Mouse (Mus musculus) lung, postnatal 4 days (tissue): ENCODE results near the gene Otogl.
A peak's percentile ranks its signal among the peaks of the same experiment; 100 is the strongest.

ENCODE experiments used
- DNase-seq, 2 experiments: peaks; one replicate each; pipeline ENCODE4 v3.0.0; 2021

Otogl gene

GRCm38 (mm10) chr10:107912084-107912573 is at the start of gene Otogl:
Gene Otogl (minus strand): TSS chr10:107912134.
- no peak for DNase-seq

GRCm38 (mm10) chr10:107956588-107956987 is 44.7 kb upstream of the Otogl start:
- no peak for DNase-seq

- no peak for DNase-seq
These were observed 42.5 kb upstream of the Otogl start for GRCm38 (mm10) chr10:107954444-107954843.

- DNase-seq = no peak
These were observed 39.7 kb upstream of the Otogl start for GRCm38 (mm10) chr10:107951596-107951995.

DNA sequence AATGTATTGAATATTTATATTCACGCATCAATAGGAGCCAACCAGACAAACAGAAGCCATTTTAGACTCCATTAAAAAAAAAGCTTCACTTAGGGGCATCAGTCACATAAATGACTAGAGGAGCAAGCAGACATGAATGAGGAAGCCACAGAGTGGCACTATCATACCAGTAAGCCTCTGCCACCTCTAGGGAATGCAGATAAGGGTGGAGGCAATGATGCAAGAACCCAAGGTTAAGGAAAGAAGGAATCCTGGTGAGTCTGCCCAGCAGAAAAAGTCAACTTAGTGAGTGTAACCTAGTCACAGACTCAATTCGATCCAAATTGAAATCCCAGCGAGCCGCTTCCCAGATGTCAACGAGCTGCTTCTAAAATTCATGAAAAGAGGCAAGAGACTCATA is 38.0 kb upstream of the Otogl start:
- no peak for DNase-seq

- DNase-seq = no peak
These were observed 36.7 kb upstream of the Otogl start for GRCm38 (mm10) chr10:107948647-107949046.

- DNase-seq = no peak
These were observed 36.1 kb upstream of the Otogl start for GRCm38 (mm10) chr10:107948038-107948437.

DNA sequence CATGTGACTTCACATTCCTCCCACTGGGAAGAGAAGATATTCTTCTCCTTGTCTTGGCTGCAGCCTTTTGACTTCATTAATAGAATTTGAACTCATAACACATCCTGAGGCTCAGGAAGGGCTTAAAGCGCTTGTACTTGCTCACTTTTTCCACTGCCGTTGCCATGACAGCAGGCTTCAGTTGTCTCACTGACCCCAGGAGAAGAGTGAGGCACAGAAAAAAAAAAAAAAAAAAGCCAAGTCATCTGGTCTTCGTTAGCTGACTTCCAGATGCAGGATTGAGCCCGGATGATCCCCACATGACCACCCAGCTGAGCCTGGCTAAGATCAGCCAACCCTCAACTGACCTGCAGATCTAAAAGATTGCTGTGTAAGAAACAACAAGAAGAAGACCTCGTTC is 34.4 kb upstream of the Otogl start:
- DNase-seq = no peak

- no peak for DNase-seq
These were observed 31.9 kb upstream of the Otogl start for GRCm38 (mm10) chr10:107943859-107944258.

- no peak for DNase-seq
These were observed 29.4 kb upstream of the Otogl start for GRCm38 (mm10) chr10:107941188-107941900.

GRCm38 (mm10) chr10:107940302-107940701 is 28.4 kb upstream of the Otogl start:
- no peak for DNase-seq

DNA sequence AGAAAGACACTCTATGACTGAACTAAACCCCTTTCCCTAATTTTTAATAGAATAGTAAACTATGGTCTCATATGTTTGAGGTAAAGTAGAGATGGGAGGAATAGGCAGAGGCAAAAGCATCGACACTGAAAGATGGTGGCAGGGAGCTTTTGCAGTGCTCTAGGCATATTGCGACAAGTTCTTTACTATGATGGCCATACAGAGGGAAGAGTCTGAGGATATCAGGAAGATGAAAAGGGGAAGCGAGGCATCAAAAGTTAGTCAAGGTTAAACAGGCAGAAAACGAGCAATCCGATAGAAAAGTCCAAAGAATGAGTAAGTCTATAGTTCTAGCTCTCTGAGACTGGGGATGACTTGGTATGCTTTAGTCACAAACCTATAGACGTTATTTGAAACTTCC is 27.9 kb upstream of the Otogl start:
- no peak for DNase-seq

- no peak for DNase-seq
These were observed 22.1 kb upstream of the Otogl start for GRCm38 (mm10) chr10:107934055-107934454.

- DNase-seq = no peak
These were observed 21.6 kb upstream of the Otogl start for GRCm38 (mm10) chr10:107933527-107933926.

DNA sequence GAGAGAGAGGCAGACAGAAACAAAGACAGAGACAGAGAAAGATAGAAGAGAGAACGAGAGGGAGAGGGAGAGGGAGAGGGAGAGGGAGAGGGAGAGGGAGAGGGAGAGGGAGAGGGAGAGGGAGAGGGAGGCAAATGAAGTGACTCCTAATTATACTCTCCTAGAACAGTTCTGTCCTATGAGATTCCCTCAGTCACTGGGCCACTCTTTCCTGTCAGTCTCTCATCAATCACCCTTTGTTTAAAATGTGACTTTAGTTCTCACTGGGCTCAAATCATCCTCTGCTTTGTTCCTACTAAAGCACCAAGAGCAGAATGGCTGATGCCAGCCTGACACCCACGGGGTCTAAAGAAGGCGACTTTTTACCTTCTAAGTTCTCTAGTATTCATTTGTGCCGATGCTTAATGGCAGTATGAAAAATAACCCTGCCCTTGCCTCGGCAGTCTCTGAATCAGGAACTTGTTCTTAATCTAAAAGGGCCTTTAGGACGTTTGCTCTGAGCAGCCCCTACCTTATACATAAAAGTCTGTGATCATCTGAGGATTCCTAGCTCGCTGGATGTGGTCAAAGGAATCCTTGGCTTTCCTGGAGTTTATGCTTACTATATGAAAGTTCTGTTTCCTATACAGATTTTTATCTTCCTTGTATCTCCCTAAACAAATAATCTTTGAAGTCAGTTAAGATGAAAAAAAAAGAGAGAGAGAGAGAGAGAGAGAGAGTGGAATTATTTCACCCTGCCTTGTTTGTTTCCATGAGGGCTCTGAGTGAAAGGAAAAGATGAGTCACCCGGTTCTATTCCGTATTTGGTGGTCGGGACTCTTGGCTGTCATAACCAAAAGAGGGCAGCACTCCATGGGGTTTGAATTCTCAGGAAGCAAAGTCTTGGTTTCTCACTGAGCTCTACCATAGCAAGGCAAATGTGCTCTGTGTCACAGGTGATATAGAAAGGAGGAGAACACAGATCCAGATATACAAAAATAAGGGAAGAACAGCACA is 20.2 kb upstream of the Otogl start:
- peak; percentile 59 to 80 for DNase-seq

- peak; percentile 65 to 67 for DNase-seq
These were observed 18.6 kb upstream of the Otogl start for GRCm38 (mm10) chr10:107930471-107931021.

DNA sequence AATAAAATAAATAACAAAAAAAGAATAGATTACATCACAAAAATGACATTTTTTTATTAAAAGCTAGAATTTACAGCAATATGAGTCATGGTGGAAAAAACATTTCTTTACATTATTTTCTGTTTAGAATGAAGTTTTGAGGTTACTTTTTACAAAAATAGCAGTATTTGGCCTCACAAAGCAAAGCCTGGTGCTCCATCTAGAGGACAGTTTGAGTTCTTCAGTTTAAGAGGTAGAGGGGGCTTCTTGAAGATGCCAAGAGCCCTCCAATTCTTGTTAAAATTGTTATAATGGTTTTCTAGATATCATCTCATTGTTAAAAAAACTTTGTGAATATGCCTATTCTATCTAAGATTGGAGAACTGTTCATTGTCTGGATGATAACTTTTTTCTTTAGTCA is 13.4 kb upstream of the Otogl start:
- DNase-seq = no peak

DNA sequence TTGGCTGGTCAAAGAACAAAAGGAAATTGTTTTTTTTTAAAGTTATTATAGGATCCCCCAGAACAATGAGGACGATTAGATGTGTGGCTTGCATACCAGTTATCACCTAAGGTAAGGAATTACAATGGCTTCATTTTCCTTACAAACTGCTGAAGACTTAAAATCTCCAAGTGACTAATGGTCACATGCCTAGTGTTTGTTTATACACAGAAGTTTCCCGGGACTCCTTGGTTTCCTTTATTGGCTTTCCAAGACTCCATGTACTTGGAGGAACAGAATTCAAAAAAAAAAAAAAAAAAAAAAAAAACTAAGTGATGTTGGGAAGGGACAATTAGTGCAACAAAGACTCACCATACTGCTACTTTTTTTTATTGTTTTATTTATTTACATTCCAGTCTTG is 11.9 kb upstream of the Otogl start:
- DNase-seq = no peak

DNA sequence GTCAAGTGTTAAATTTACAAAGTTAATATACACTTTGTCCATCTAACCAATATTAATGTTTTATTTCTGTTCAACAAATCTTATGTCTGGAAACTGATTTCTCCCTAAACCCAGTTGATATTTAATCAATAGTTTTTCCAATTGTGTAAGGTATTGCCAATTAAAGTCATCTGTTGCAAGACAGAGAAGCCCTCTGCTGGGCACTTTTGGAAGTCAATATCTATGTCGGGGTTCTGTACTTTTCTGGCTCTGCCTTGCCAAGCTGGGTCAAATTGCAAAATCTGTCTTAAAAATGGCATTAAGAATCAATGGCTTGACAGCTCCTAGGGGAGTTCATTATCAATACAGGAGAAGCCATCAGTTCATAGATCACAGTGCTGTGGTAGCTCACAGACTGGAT is 10.8 kb upstream of the Otogl start:
- no peak for DNase-seq

- peak in 1 of 2 experiments; percentile 30 for DNase-seq
These were observed 9.6 kb upstream of the Otogl start for GRCm38 (mm10) chr10:107921549-107921948.

DNA sequence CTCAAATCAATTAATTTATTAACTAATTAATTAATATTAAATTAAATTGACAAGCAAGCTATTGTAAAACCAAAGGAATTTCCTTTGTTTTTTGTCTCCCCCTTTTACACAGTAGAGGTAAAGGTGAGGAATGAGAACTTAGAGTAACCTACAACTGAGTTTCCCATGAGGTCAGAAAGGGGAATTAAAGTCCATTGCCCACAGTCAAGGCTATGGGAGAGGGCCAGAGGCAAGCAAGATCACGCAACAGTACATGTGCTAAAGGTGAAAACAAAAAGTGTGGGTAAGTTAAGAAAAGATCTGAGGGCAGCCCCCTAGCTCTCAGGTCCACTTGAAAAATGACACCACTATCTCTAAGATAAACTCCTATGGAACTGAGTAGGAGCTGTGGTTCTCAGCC is 9.2 kb upstream of the Otogl start:
- DNase-seq = no peak

DNA sequence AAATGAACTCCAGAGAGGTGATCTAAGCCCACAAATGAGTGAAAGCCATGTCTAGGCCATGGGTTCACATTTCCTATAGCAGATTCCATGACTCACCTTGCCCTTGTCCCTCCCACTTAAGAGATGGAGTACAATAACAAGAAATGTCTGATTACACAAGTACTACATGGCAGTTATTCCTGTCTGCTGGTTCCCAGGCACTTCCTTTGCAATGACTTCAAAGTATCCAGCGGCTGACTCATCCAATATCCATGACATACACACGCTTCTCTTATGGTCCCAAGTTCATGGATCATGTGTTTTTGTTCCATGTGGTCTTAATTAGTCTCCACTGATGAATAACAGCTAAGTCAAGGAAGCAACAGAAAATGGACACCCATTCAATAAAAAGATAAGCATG is 1.1 kb upstream of the Otogl start:
- no peak for DNase-seq

DNA sequence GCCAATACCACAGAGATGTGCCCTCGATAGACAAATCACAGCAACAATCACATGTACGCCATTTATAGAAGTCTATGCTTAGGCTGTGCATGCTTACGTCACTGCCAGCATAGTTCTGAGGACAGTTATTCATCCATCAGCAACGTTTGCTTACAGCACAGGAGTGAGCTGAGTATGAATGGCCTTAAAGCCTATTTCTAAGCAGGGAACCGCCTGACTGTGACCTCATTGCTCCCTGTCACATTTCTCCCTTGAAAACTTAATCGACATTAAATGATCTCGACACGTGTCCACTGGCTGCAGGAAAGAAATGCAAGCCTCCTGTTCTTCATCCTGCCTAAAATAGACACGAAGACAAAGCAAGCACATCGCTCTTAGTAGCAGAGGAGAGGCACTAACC is 5.5 kb downstream of the Otogl start:
- DNase-seq = no peak
